Mouse (Mus musculus) layer of hippocampus, adult 2 months (tissue): ENCODE measurements around the gene Pam. TPM values are rescaled to one million over a fixed set of nuclear protein-coding genes. Genes with fewer than 3 reads are reported as not detected.
A peak's percentile ranks its signal among the peaks of the same experiment; 100 is the strongest.
"Not testable (repeated sequence)": the region's sequence is repeated elsewhere in the genome, so short reads cannot be mapped to it uniquely, and the experiment has no call there.

Experiments
- DNase-seq, 2 experiments: peaks; one replicate each; pipeline ENCODE4 v3.0.0; 2022; ENCODE audit warnings: low spot score in 2 of 2
- H3K27ac ChIP-seq: fragments of 200-600 bp; 2 replicates; pipeline ENCODE4 v1.8.1; 2022
- H3K4me3 ChIP-seq: fragments of 200-600 bp; 2 replicates; pipeline ENCODE4 v1.8.1; 2022; ENCODE audit warnings: mild to moderate bottlenecking
- CTCF ChIP-seq: fragments of 200-600 bp; conservative IDR thresholded peaks from 2 replicates; pipeline ENCODE4 v1.8.1; 2022; ENCODE audit warnings: antibody characterized with exemption, mild to moderate bottlenecking, moderate library complexity
- total RNA-seq, 2 experiments: library from RNA; stranded (reverse); gene quantifications; 2 replicates each; pipeline ENCODE4 v1.2.3; 2021

The Pam gene
- total RNA-seq, 2 experiments from 2014 or later: 193 to 200 TPM

GRCm38 (mm10) chr1:98016004-98016848 lies 79.2 kb downstream of the Pam start:
- no peak overlapping the region for H3K27ac ChIP-seq

GRCm38 (mm10) chr1:98015564-98015963 lies 79.9 kb downstream of the Pam start:
- no peak for TF ChIP-seq CTCF
- H3K27ac ChIP-seq: no peak overlapping the region
- DNase-seq: no peak
- no peak overlapping the region for H3K4me3 ChIP-seq

More at GRCm38 (mm10) chr1:98016004-98016848, 79.2 kb downstream of the Pam start:
- no peak for TF ChIP-seq CTCF
- no peak for DNase-seq
- no peak overlapping the region for H3K4me3 ChIP-seq

GRCm38 (mm10) chr1:98002561-98003425 lies 92.7 kb downstream of the Pam start:
- TF ChIP-seq CTCF: no peak
- Histone ChIP-seq H3K4me3 (no peak overlapping the region), H3K27ac (peak overlapping the region; percentile 53; the same call in 1 of the 2 replicates)
- peak; percentile 56 to 63 for DNase-seq

- Histone ChIP-seq H3K4me3 (no peak overlapping the region), H3K27ac (no peak overlapping the region)
- TF ChIP-seq CTCF: no peak
- no peak for DNase-seq
These were observed 96.0 kb downstream of the Pam start for GRCm38 (mm10) chr1:97999465-97999864.

GRCm38 (mm10) chr1:97998961-97999360 lies 96.5 kb downstream of the Pam start:
- H3K27ac ChIP-seq, DNase-seq, H3K4me3 ChIP-seq: not testable (repeated sequence)

- Histone ChIP-seq H3K27ac (no peak overlapping the region), H3K4me3 (no peak overlapping the region)
- no peak for TF ChIP-seq CTCF
- DNase-seq: no peak
These were observed 98.4 kb downstream of the Pam start for GRCm38 (mm10) chr1:97997088-97997487.

GRCm38 (mm10) chr1:97991976-97992375 lies 103.5 kb downstream of the Pam start:
- H3K4me3 ChIP-seq: no peak overlapping the region
- no peak overlapping the region for H3K27ac ChIP-seq
- no peak for TF ChIP-seq CTCF
- no peak for DNase-seq

- peak overlapping the region; percentile 19; the same call in 1 of the 2 replicates for H3K27ac ChIP-seq
- no peak for DNase-seq
- H3K4me3 ChIP-seq: no peak overlapping the region
- TF ChIP-seq CTCF: no peak
These were observed 112.3 kb downstream of the Pam start for GRCm38 (mm10) chr1:97983189-97983588.

GRCm38 (mm10) chr1:97979422-97979821 lies 116.0 kb downstream of the Pam start:
- no peak for DNase-seq
- TF ChIP-seq CTCF: no peak
- Histone ChIP-seq H3K4me3 (no peak overlapping the region), H3K27ac (no peak overlapping the region)

- TF ChIP-seq CTCF: no peak
- DNase-seq: no peak
- H3K27ac ChIP-seq: peak overlapping the region; percentile 98
- peak overlapping the region; percentile 59 for H3K4me3 ChIP-seq
These were observed 117.9 kb downstream of the Pam start for GRCm38 (mm10) chr1:97977521-97977920.

- Histone ChIP-seq H3K4me3 (peak overlapping the region; percentile 59), H3K27ac (peak overlapping the region; percentile 98)
- DNase-seq: peak; percentile 42 to 50
- TF ChIP-seq CTCF: peak; percentile 59
These were observed 118.5 kb downstream of the Pam start for GRCm38 (mm10) chr1:97976873-97977473.

- DNase-seq: no peak
These were observed 119.4 kb downstream of the Pam start for GRCm38 (mm10) chr1:97976072-97976471.

GRCm38 (mm10) chr1:97974968-97975367 lies 120.5 kb downstream of the Pam start:
- Histone ChIP-seq H3K4me3 (peak overlapping the region; percentile 59), H3K27ac (peak overlapping the region; percentile 98)
- TF ChIP-seq CTCF: no peak
- no peak for DNase-seq

More at GRCm38 (mm10) chr1:97976072-97976471, 119.4 kb downstream of the Pam start:
- peak overlapping the region; percentile 98 for H3K27ac ChIP-seq
- H3K4me3 ChIP-seq: peak overlapping the region; percentile 59
- TF ChIP-seq CTCF: peak; percentile 70
